Mouse (Mus musculus) heart, postnatal 0 days (tissue): ENCODE data around the gene S100a2. TPM values are rescaled to one million over a fixed set of nuclear protein-coding genes. Genes with fewer than 3 reads are reported as not detected.

Experiments used
- ATAC-seq: fragments of 200-750 bp; cut with Nextera tagmentation; 2 replicates; pipeline ENCODE4 v1.8.0; 2017; ENCODE audit warnings: low read depth, moderate number of reproducible peaks, moderate library complexity; ENCODE audit not compliant: insufficient read depth
- DNase-seq: peaks from one replicate; pipeline ENCODE4 v3.0.0-alpha.2; 2016; ENCODE audit warnings: low spot score
- H3K27ac ChIP-seq: fragments of 300-500 bp; sonication (generic); 2 replicates; pipeline ENCODE4 v1.5.1; 2014; ENCODE audit warnings: low read depth, mild to moderate bottlenecking
- H3K27me3 ChIP-seq: fragments of 300-500 bp; sonication (generic); 2 replicates; pipeline ENCODE4 v1.6.1; 2014; ENCODE audit warnings: low read length, mixed read lengths; ENCODE audit not compliant: control insufficient read depth, insufficient read depth
- H3K36me3 ChIP-seq: fragments of 300-500 bp; sonication (generic); replicated peaks from 2 replicates; pipeline ENCODE4 v1.6.1; 2014; ENCODE audit warnings: low read length, mixed read lengths; ENCODE audit not compliant: control insufficient read depth, insufficient read depth
- H3K4me1 ChIP-seq: fragments of 300-500 bp; sonication (generic); 2 replicates; pipeline ENCODE4 v1.6.1; 2014; ENCODE audit warnings: antibody characterized with exemption; ENCODE audit not compliant: control insufficient read depth, insufficient read depth
- H3K4me2 ChIP-seq: fragments of 300-500 bp; sonication (generic); 2 replicates; pipeline ENCODE4 v1.6.1; 2014; ENCODE audit warnings: low read depth, mild to moderate bottlenecking, low read length, moderate library complexity
- H3K4me3 ChIP-seq: fragments of 300-500 bp; sonication (generic); 2 replicates; pipeline ENCODE4 v1.5.1; 2014; ENCODE audit warnings: low read depth, low read length
- H3K9ac ChIP-seq: fragments of 300-500 bp; sonication (generic); replicated peaks from 2 replicates; pipeline ENCODE4 v1.6.1; 2014; ENCODE audit warnings: low read depth, low read length, mixed read lengths
- H3K9me3 ChIP-seq: fragments of 300-500 bp; sonication (generic); replicated peaks from 2 replicates; pipeline ENCODE4 v1.6.1; 2016; ENCODE audit warnings: low read length; ENCODE audit not compliant: control insufficient read depth
- CTCF ChIP-seq: IDR thresholded peaks from 2 replicates; pipeline ENCODE4 v1.5.1; 2016; ENCODE audit warnings: antibody characterized with exemption, control low read depth, low read depth
- EP300 ChIP-seq: IDR thresholded peaks from 2 replicates; pipeline ENCODE4 v1.6.1; 2016; ENCODE audit warnings: antibody characterized with exemption, low read depth
- WGBS: fragments of 180-500 bp; shearing (Covaris S2); extraction: QIAGEN DNeasy Blood & Tissue Kit; methylation state at CpG from one replicate; pipeline ENCODE4 v1.1.7; 2014; 5-methylcytosine and 5-hydroxymethylcytosine counted together
- polyA plus RNA-seq: library from polyadenylated mRNA; unstranded; fragments of >200 nt; fragmentation: Nextera tagmentation; extraction: Ambion mirVana; gene quantifications from 2 replicates; pipeline ENCODE4 v1.2.1, GENCODE M21; 2015
- total RNA-seq: library from RNA; depleted of rRNA; stranded (reverse); fragments of >200 nt; gene quantifications from 2 replicates; pipeline ENCODE4 v1.2.3, GENCODE M21; 2014; ENCODE audit warnings: low replicate concordance

S100a2 gene
- total and polyA plus RNA-seq, 2 experiments from 2014 or later: not detected

- Histone ChIP-seq H3K4me3 (no peak within 1 kb of the TSS), H3K4me1 (peaks cover 23% of the 10 kb centered on the region; the same call in 1 of the 2 replicates), H3K9ac (no peak within 1 kb of the TSS), H3K27ac (no peak within 1 kb of the TSS), H3K27me3 (no peaks in the 10 kb centered on the region), H3K9me3 (no peaks in the 10 kb centered on the region), H3K36me3 (no peaks in the 10 kb centered on the region), H3K4me2 (no peak within 1 kb of the TSS)
- no peak for ATAC-seq
- TF ChIP-seq CTCF (no peak), EP300 (no peak)
- DNase-seq: no peak
- 67% methylated on average over 11 of the region's 11 CpGs for WGBS
Measured at GRCm38 (mm10) chr3:90601486-90602110, 11.6 kb downstream of the S100a2 start, which contains the start of gene Gm42674. Gm42674 (plus strand) TSS chr3:90601904.

GRCm38 (mm10) chr3:90603623-90604022, 13.6 kb downstream of the S100a2 start, which contains the start of gene S100a4:
S100a4 (plus strand) TSS chr3:90603771.
- WGBS: 28% methylated on average over 3 of the region's 3 CpGs
- Histone ChIP-seq H3K27me3 (no peaks in the 10 kb centered on the region), H3K4me2 (no peak within 1 kb of the TSS), H3K36me3 (no peaks in the 10 kb centered on the region), H3K4me1 (peaks cover 23% of the 10 kb centered on the region; the same call in 1 of the 2 replicates), H3K27ac (0 out of 2 replicates have a peak within 1 kb of the TSS, but pooled peaks have one; percentile 48), H3K9me3 (no peaks in the 10 kb centered on the region), H3K4me3 (no peak within 1 kb of the TSS), H3K9ac (no peak within 1 kb of the TSS)
- ATAC-seq: no peak
- DNase-seq: no peak
- TF ChIP-seq EP300: no peak
- TF ChIP-seq CTCF: no peak

GRCm38 (mm10) chr3:90604416-90604815, 14.4 kb downstream of the S100a2 start:
- DNase-seq: no peak
- Histone ChIP-seq H3K4me1 (peaks cover 23% of the 10 kb centered on the region; the same call in 1 of the 2 replicates), H3K9me3 (no peaks in the 10 kb centered on the region), H3K4me3 (no peak overlapping the region), H3K27me3 (no peaks in the 10 kb centered on the region), H3K9ac (no peak overlapping the region), H3K36me3 (no peaks in the 10 kb centered on the region), H3K27ac (0 out of 2 replicates have a peak overlapping the region, but pooled peaks have one; percentile 48), H3K4me2 (no peak overlapping the region)
- peak; percentile 68 for ATAC-seq
- 18% methylated on average over 4 of the region's 4 CpGs for WGBS
- TF ChIP-seq EP300 (no peak), CTCF (no peak)

- Histone ChIP-seq H3K27me3 (no peaks in the 10 kb centered on the region), H3K27ac (no peak overlapping the region; the same call in 1 of the 2 replicates), H3K36me3 (no peaks in the 10 kb centered on the region), H3K4me2 (no peak overlapping the region), H3K9me3 (no peaks in the 10 kb centered on the region), H3K4me1 (peaks cover 23% of the 10 kb centered on the region; the same call in 1 of the 2 replicates), H3K9ac (no peak overlapping the region), H3K4me3 (no peak overlapping the region)
- ATAC-seq (no peak), DNase-seq (no peak)
- TF ChIP-seq EP300 (no peak), CTCF (no peak)
- WGBS: 83% methylated on average over 3 of the region's 3 CpGs
Measured at GRCm38 (mm10) chr3:90605049-90605448, 15.0 kb downstream of the S100a2 start.

- WGBS: 77% methylated on average over 2 of the region's 2 CpGs
- H3K9ac ChIP-seq: no peak overlapping the region
- peaks cover 17% of the 10 kb centered on the region; the same call in 1 of the 2 replicates for H3K4me1 ChIP-seq
- no peaks in the 10 kb centered on the region for H3K36me3 ChIP-seq
- TF ChIP-seq EP300: no peak
- TF ChIP-seq CTCF: no peak
- ATAC-seq: no peak
- no peak overlapping the region for H3K4me3 ChIP-seq
- H3K27me3 ChIP-seq: no peaks in the 10 kb centered on the region
- H3K27ac ChIP-seq: no peak overlapping the region
- no peak overlapping the region for H3K4me2 ChIP-seq
- H3K9me3 ChIP-seq: no peaks in the 10 kb centered on the region
- no peak for DNase-seq
Measured at GRCm38 (mm10) chr3:90605736-90606135, 15.7 kb downstream of the S100a2 start.
